Mouse (Mus musculus) liver, embryonic 13.5 days (tissue): ENCODE measurements at regions not wholly inside any gene's neighbourhood (a gene's known extent, or its start where the extent isn't known, plus 50 kb on each side); places are given as distances from the start of the nearest gene placed in this dataset.

Source experiments
- ATAC-seq: fragments of 200-750 bp; cut with Nextera tagmentation; 2 replicates; pipeline ENCODE4 v1.8.0; 2017; ENCODE audit warnings: low read depth, mild to moderate bottlenecking, moderate number of reproducible peaks, moderate library complexity
- DNase-seq: peaks from one replicate; pipeline ENCODE4 v3.0.0; 2022
- H3K27ac ChIP-seq: fragments of 300-500 bp; sonication (generic); 2 replicates; pipeline ENCODE4 v1.5.1; 2015; ENCODE audit warnings: moderate library complexity, mild to moderate bottlenecking, inconsistent platforms
- H3K27me3 ChIP-seq: fragments of 300-500 bp; sonication (generic); 2 replicates; pipeline ENCODE4 v1.6.1; 2015; ENCODE audit warnings: mild to moderate bottlenecking, inconsistent platforms
- H3K36me3 ChIP-seq: fragments of 300-500 bp; sonication (generic); 2 replicates; pipeline ENCODE4 v1.6.1; 2015; ENCODE audit warnings: mild to moderate bottlenecking, inconsistent platforms
- H3K4me1 ChIP-seq: fragments of 300-500 bp; sonication (generic); replicated peaks from 2 replicates; pipeline ENCODE4 v1.6.1; 2015; ENCODE audit warnings: inconsistent platforms
- H3K4me2 ChIP-seq: fragments of 300-500 bp; sonication (generic); 2 replicates; pipeline ENCODE4 v1.6.1; 2015; ENCODE audit warnings: inconsistent platforms, mild to moderate bottlenecking, moderate library complexity
- H3K4me3 ChIP-seq: fragments of 300-500 bp; sonication (generic); replicated peaks from 2 replicates; pipeline ENCODE4 v1.5.1; 2015; ENCODE audit warnings: mild to moderate bottlenecking, inconsistent platforms
- H3K9ac ChIP-seq: fragments of 300-500 bp; sonication (generic); 2 replicates; pipeline ENCODE4 v1.6.1; 2015; ENCODE audit warnings: mild to moderate bottlenecking, inconsistent platforms
- H3K9me3 ChIP-seq: fragments of 300-500 bp; sonication (generic); replicated peaks from 2 replicates; pipeline ENCODE4 v1.6.1; 2016; ENCODE audit warnings: inconsistent platforms
- WGBS: fragments of 180-500 bp; shearing (Covaris S2); methylation state at CpG from one replicate; pipeline ENCODE4 v1.1.7; 2015; ENCODE audit not compliant: insufficient replicate concordance; 5-methylcytosine and 5-hydroxymethylcytosine counted together

- H3K36me3 ChIP-seq, result no peaks in the 10 kb centered on the region
- H3K9ac ChIP-seq, result no peak overlapping the region
- no peak overlapping the region for H3K4me3 ChIP-seq
- no peak overlapping the region for H3K27ac ChIP-seq
- H3K27me3 ChIP-seq, result no peaks in the 10 kb centered on the region
- H3K9me3 ChIP-seq, result no peaks in the 10 kb centered on the region
- DNase-seq (no peak), ATAC-seq (no peak)
- H3K4me2 ChIP-seq, result no peak overlapping the region
- H3K4me1 ChIP-seq, result no peaks in the 10 kb centered on the region
These were observed 118.9 kb downstream of the Cyp26b1 start for GRCm38 (mm10) chr6:84474835-84475234.

DNA sequence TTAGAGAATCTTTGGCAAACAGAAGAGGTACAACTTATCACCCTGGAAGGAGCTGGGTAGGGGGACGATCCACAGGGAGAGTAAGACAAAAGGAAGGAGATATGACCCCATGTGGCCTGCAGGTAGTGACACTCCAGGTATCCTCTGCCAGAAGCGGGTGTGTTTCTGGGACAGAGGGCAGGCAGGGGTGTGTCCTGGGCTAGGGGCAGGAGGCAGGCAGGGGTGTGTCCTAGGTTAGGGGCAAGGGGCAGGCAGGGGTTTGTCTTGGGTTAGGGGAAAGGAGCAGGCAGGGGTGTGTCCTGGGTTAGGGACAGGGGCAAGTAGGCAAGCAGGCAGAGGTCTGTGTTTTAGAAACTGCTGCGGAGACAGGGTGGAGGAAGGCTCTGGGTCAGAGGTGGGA is 120.5 kb downstream of the Cyp26b1 start:
- H3K4me1 ChIP-seq, result no peaks in the 10 kb centered on the region
- H3K36me3 ChIP-seq, result no peaks in the 10 kb centered on the region
- DNase-seq, result no peak
- no peak overlapping the region for H3K27ac ChIP-seq
- H3K4me3 ChIP-seq, result no peak overlapping the region
- H3K27me3 ChIP-seq, result no peaks in the 10 kb centered on the region
- 60% methylated on average over 3 of the region's 3 CpGs for WGBS
- no peak overlapping the region for H3K9ac ChIP-seq
- H3K4me2 ChIP-seq, result no peak overlapping the region
- ATAC-seq, result no peak
- H3K9me3 ChIP-seq, result no peaks in the 10 kb centered on the region

DNA sequence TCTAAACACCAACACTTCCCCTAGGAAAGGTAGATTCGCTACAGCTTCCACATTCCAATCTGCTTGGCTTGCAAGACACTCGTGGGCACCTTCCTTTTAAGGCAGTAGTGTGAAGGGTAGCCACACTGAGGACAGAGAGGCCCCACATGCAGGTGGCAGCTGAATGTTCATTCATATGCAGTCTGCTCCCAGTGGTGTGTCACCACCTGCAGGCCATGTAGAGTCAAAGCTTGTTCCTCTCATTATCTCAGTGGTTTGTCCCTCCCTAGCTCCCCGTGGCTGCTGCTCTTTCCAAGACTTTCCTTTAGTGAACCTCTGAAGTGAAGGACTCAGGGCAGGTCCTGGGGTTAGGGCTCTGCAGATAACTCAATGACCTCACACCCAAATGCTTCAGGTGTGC is 121.4 kb downstream of the Cyp26b1 start:
- Histone ChIP-seq H3K9ac (no peak overlapping the region), H3K36me3 (no peaks in the 10 kb centered on the region), H3K4me3 (no peak overlapping the region), H3K4me2 (no peak overlapping the region), H3K27me3 (no peaks in the 10 kb centered on the region), H3K4me1 (no peaks in the 10 kb centered on the region), H3K27ac (no peak overlapping the region), H3K9me3 (no peaks in the 10 kb centered on the region)
- WGBS, result 18% methylated on average over 3 of the region's 3 CpGs
- ATAC-seq, result no peak
- DNase-seq, result no peak

GRCm38 (mm10) chr6:84467319-84467718 is 126.4 kb downstream of the Cyp26b1 start:
- H3K9ac ChIP-seq, result no peak overlapping the region
- no peak overlapping the region for H3K27ac ChIP-seq
- no peak for ATAC-seq
- WGBS, result 71% methylated on average over 3 of the region's 3 CpGs
- peaks cover 16% of the 10 kb centered on the region for H3K4me1 ChIP-seq
- no peak overlapping the region for H3K4me2 ChIP-seq
- no peak for DNase-seq
- no peaks in the 10 kb centered on the region for H3K9me3 ChIP-seq
- no peaks in the 10 kb centered on the region for H3K27me3 ChIP-seq
- no peak overlapping the region for H3K4me3 ChIP-seq
- no peaks in the 10 kb centered on the region for H3K36me3 ChIP-seq

GRCm38 (mm10) chr6:84466223-84466622 is 127.5 kb downstream of the Cyp26b1 start:
- no peak for DNase-seq
- WGBS, result 75% methylated on average over 7 of the region's 7 CpGs
- no peak for ATAC-seq

GRCm38 (mm10) chr6:84465596-84465995 is 128.1 kb downstream of the Cyp26b1 start:
- Histone ChIP-seq H3K4me2 (no peak overlapping the region), H3K4me3 (no peak overlapping the region), H3K27ac (no peak overlapping the region; the same call in 1 of the 2 replicates), H3K9ac (no peak overlapping the region), H3K36me3 (no peaks in the 10 kb centered on the region), H3K4me1 (peaks cover 16% of the 10 kb centered on the region), H3K27me3 (no peaks in the 10 kb centered on the region), H3K9me3 (no peaks in the 10 kb centered on the region)
- ATAC-seq (peak; percentile 97), DNase-seq (peak; percentile 39)
- WGBS, result 46% methylated on average over 5 of the region's 5 CpGs

More at GRCm38 (mm10) chr6:84466223-84466622, 127.5 kb downstream of the Cyp26b1 start:
- Histone ChIP-seq H3K36me3 (no peaks in the 10 kb centered on the region), H3K27me3 (no peaks in the 10 kb centered on the region), H3K9me3 (no peaks in the 10 kb centered on the region), H3K4me1 (peaks cover 16% of the 10 kb centered on the region), H3K4me3 (no peak overlapping the region), H3K27ac (no peak overlapping the region), H3K4me2 (no peak overlapping the region), H3K9ac (no peak overlapping the region)

DNA sequence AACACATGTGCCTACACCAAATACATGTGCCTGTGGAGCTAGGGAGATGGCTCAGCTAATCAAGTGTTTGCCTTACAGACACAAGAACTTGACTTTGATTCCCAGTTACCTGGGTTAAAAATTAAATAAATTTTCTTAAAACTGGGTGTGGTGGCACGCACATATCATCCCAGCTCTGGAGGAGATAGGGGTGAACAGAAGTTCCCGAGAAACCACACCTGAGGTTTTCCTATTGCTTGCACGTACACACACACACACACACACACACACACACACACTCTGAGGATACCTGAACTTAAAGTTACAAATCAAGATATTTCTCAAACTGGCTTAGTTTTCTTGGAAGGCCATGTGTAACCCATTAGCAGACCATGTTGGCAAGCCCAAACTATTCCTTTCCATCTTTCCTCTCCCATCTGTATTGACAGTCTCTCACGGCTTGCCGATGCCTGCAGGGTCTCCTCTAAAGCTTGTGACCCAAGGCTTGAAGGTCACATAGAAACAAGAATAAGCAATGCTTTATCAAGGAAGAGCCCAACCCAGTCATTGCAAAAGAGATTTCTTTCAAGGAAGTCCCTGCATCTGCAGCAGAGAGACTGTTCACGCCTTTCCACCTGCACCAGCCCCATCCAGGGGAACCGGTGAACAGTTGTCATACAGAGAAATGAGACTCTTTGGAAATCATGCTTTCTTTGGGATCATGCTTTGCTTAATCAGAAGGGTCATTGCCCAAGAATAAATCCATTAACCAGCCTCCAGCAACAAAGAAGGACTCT is 129.9 kb downstream of the Cyp26b1 start:
- no peak overlapping the region for H3K9ac ChIP-seq
- no peak overlapping the region for H3K27ac ChIP-seq
- ATAC-seq (no peak), DNase-seq (no peak)
- peaks cover 16% of the 10 kb centered on the region for H3K4me1 ChIP-seq
- 71% methylated on average over 7 of the region's 7 CpGs for WGBS
- H3K36me3 ChIP-seq, result no peaks in the 10 kb centered on the region
- H3K27me3 ChIP-seq, result no peaks in the 10 kb centered on the region
- no peaks in the 10 kb centered on the region for H3K9me3 ChIP-seq
- no peak overlapping the region for H3K4me2 ChIP-seq
- H3K4me3 ChIP-seq, result no peak overlapping the region

DNA sequence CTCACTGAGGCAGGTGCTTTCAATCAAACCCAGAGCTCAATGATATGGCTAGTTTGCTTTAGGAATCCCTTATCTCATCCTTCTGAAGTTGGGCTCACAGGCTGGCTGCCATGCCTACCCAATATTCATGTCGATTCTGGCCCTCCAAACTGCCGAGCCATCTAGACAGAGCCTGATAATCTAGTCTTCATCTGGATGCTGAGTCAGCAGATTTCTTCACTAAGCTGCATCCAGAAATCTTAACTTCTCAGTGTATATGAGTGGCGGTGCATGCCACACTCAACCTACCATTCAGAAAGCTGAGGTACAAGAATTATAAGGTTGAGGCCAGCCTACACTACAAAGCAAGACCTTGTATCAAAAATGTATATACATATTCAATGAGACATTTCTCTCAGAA is 136.9 kb downstream of the Cyp26b1 start:
- no peaks in the 10 kb centered on the region for H3K9me3 ChIP-seq
- H3K4me3 ChIP-seq, result no peak overlapping the region
- H3K9ac ChIP-seq, result no peak overlapping the region
- no peaks in the 10 kb centered on the region for H3K27me3 ChIP-seq
- 63% methylated on average over 3 of the region's 3 CpGs for WGBS
- DNase-seq (no peak), ATAC-seq (no peak)
- no peak overlapping the region for H3K27ac ChIP-seq
- H3K36me3 ChIP-seq, result no peaks in the 10 kb centered on the region
- no peaks in the 10 kb centered on the region for H3K4me1 ChIP-seq
- H3K4me2 ChIP-seq, result no peak overlapping the region

DNA sequence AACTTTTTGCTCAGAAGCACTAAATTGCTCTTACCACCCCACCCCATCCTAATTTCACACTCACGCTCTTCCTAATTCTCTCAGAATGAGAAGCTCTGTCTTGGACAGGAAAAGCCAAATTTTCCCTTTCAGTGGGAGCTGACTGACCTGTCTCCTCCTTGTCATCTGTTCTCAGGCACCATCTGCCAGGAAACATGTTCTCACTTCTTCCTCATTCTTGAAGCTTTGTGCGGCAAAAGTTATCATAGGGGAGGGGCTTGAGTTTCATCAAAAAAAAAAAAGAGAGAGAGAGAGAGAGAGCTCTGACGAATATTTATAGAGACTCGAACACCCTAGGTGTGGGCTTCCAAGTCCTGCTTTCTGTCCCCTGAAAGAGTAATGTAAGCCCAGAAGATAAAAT is 148.6 kb downstream of the Cyp26b1 start:
- Histone ChIP-seq H3K27ac (no peak overlapping the region), H3K4me2 (no peak overlapping the region), H3K9ac (no peak overlapping the region), H3K4me3 (no peak overlapping the region), H3K9me3 (no peaks in the 10 kb centered on the region), H3K27me3 (no peaks in the 10 kb centered on the region), H3K36me3 (no peaks in the 10 kb centered on the region), H3K4me1 (no peaks in the 10 kb centered on the region)
- no peak for DNase-seq
- WGBS, result 20% methylated on average over 4 of the region's 4 CpGs
- ATAC-seq, result no peak

DNA sequence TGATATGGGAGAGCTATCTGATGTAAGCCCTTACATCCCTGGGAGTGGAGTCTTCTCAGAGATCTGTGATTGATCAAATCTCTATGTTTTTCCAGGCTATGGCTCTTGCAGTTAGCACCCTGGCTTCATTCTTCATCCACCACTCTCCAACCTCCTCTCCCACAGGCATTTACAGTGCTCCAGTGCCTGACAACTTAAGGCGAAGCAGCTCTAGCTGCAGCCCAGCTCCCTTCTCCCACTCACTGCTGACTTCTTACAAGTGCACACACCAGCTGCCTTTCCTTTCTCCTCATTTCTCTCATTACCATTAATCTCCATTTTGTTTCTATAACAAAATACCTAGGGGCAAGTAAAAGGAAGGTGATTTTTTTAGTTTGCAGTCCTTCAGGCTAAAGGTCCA is 151.0 kb downstream of the Cyp26b1 start:
- DNase-seq (no peak), ATAC-seq (no peak)
- 71% methylated on average over 1 of the region's 1 CpGs for WGBS

GRCm38 (mm10) chr6:84441721-84442480 is 151.8 kb downstream of the Cyp26b1 start:
- DNase-seq (no peak), ATAC-seq (no peak)
- 53% methylated on average over 5 of the region's 5 CpGs for WGBS
- Histone ChIP-seq H3K4me2 (no peak overlapping the region), H3K9me3 (no peaks in the 10 kb centered on the region), H3K4me1 (no peaks in the 10 kb centered on the region), H3K36me3 (no peaks in the 10 kb centered on the region), H3K27ac (no peak overlapping the region), H3K27me3 (no peaks in the 10 kb centered on the region), H3K4me3 (no peak overlapping the region), H3K9ac (no peak overlapping the region)

More for the DNA sequence above, 151.0 kb downstream of the Cyp26b1 start:
- Histone ChIP-seq H3K9me3 (no peaks in the 10 kb centered on the region), H3K4me1 (no peaks in the 10 kb centered on the region), H3K4me2 (no peak overlapping the region), H3K4me3 (no peak overlapping the region), H3K36me3 (no peaks in the 10 kb centered on the region), H3K27me3 (no peaks in the 10 kb centered on the region), H3K9ac (no peak overlapping the region), H3K27ac (no peak overlapping the region)

DNA sequence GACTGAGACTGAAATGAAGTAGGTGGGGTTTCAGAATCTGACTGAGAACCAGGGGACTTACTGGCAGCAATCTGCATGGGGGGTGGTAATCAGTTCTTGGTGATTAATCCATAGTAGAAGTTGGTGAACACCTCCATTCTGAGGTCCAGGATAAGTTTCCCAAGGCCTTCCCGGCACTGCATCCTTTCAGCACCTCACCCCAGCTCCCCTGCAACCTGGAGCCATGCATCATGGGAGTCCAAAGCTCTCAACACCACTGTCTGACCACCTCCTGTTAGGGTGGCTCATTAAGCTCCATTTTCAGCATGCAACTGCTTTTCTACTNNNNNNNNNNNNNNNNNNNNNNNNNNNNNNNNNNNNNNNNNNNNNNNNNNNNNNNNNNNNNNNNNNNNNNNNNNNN is 157.0 kb downstream of the Cyp26b1 start:
- 55% methylated on average over 1 of the region's 1 CpGs for WGBS
- no peaks in the 10 kb centered on the region for H3K9me3 ChIP-seq
- ATAC-seq, result no peak

More for the DNA sequence above, 157.0 kb downstream of the Cyp26b1 start:
- DNase-seq, result no peak
- Histone ChIP-seq H3K4me2 (no peak overlapping the region), H3K27ac (no peak overlapping the region), H3K9ac (no peak overlapping the region), H3K4me3 (no peak overlapping the region), H3K36me3 (no peaks in the 10 kb centered on the region), H3K4me1 (no peaks in the 10 kb centered on the region), H3K27me3 (no peaks in the 10 kb centered on the region)
